Mouse (Mus musculus) liver, adult 2 months (tissue): ENCODE results near the gene Ptgds. TPM values are rescaled to one million over a fixed set of nuclear protein-coding genes. Genes with fewer than 3 reads are reported as not detected.

Source experiments
- DNase-seq: peaks from one replicate; pipeline ENCODE4 v3.0.0-alpha.2; 2011; ENCODE audit warnings: low read depth, low spot score; ENCODE audit errors: extremely low read depth
- H3K27ac ChIP-seq: fragments of 200-500 bp; replicated peaks from 2 replicates; pipeline ENCODE4 v1.5.1; 2012; ENCODE audit warnings: low read depth, mild to moderate bottlenecking, control low read depth, inconsistent platforms, low read length; ENCODE audit not compliant: insufficient read depth
- H3K27me3 ChIP-seq: fragments of 200-500 bp; 2 replicates; pipeline ENCODE4 v1.6.1; 2012; ENCODE audit warnings: mild to moderate bottlenecking, moderate library complexity, low read length, inconsistent platforms; ENCODE audit not compliant: control insufficient read depth, insufficient read depth
- H3K36me3 ChIP-seq: fragments of 200-500 bp; 2 replicates; pipeline ENCODE4 v1.6.1; 2012; ENCODE audit warnings: low read length, inconsistent platforms; ENCODE audit not compliant: control insufficient read depth, insufficient read depth
- H3K4me1 ChIP-seq: fragments of 200-500 bp; 2 replicates; pipeline ENCODE4 v1.6.1; 2011; ENCODE audit warnings: low read length; ENCODE audit not compliant: control insufficient read depth, insufficient read depth
- H3K4me3 ChIP-seq: fragments of 200-500 bp; 2 replicates; pipeline ENCODE4 v1.5.1; 2011; ENCODE audit warnings: low read depth, mild to moderate bottlenecking, control low read depth, low read length, moderate library complexity; ENCODE audit not compliant: insufficient read depth
- H3K79me2 ChIP-seq: fragments of 200-500 bp; 2 replicates; pipeline ENCODE4 v1.6.1; 2012; ENCODE audit warnings: inconsistent platforms, mild to moderate bottlenecking, low read length, moderate library complexity; ENCODE audit not compliant: control insufficient read depth, insufficient read depth
- H3K9ac ChIP-seq: fragments of 200-500 bp; 2 replicates; pipeline ENCODE4 v1.6.1; 2012; ENCODE audit warnings: low read depth, mild to moderate bottlenecking, control low read depth, inconsistent platforms, low read length
- CTCF ChIP-seq: fragments of 200-500 bp; IDR thresholded peaks from 2 replicates; pipeline ENCODE4 v1.5.1; 2011; ENCODE audit warnings: low read depth, low read length, control low read depth
- POLR2A ChIP-seq: fragments of 200-500 bp; IDR thresholded peaks from 2 replicates; pipeline ENCODE4 v1.6.1; 2011; ENCODE audit warnings: low read length, control low read depth; ENCODE audit not compliant: insufficient read depth; ENCODE audit errors: extremely low read depth
- WGBS: fragments of 180-500 bp; shearing (Covaris S2); methylation state at CpG from one replicate; pipeline ENCODE4 v1.1.7; 2018; 5-methylcytosine and 5-hydroxymethylcytosine counted together
- polyA plus RNA-seq: library from polyadenylated mRNA; depleted of rRNA; stranded (reverse); fragments of >200 nt; gene quantifications from 2 replicates; pipeline ENCODE4 v1.2.3, GENCODE M21; 2012; rRNA removed
- total RNA-seq: library from RNA; depleted of rRNA; stranded (reverse); fragments of >200 nt; gene quantifications from 2 replicates; pipeline ENCODE4 v1.2.3, GENCODE M21; 2014; rRNA removed

Ptgds gene
- total and polyA plus RNA-seq, 2 experiments = 8.9 to 40.2 TPM

DNA sequence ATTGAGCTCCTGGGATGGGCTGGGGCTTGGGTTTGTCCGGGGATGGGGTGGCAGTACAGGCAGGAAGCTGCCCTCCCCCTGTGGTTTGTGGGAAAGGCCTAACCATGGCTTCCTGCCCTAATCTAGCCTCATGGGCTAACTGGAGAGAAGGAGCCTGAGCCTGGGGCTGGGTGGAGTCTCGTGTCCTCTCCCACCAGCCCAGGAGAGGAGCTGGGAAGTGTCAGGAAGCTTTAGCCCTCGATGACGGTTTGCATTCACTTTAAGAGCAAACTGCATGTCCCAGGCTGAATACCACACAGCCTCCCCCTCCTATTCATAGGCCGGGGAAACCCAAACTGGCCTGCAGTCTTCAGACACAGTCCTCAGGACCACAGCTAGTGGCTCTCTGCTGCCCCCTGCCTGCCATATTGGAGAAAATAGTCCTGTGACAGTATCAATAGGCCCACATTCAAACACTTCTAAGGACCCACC, 43.1 kb downstream of the Ptgds start:
- H3K27me3 ChIP-seq = no peaks in the 10 kb centered on the region
- H3K36me3 ChIP-seq = no peaks in the 10 kb centered on the region
- WGBS = 33% methylated on average over 5 of the region's 5 CpGs
- peaks cover 3% of the 10 kb centered on the region; the same call in 1 of the 2 replicates for H3K4me1 ChIP-seq
- peak; percentile 89 for TF ChIP-seq CTCF
- no peak for TF ChIP-seq POLR2A
- no peak overlapping the region for H3K27ac ChIP-seq
- no peak overlapping the region for H3K4me3 ChIP-seq
- peaks cover 6% of the 10 kb centered on the region; the same call in 1 of the 2 replicates for H3K79me2 ChIP-seq
- no peak overlapping the region for H3K9ac ChIP-seq
- DNase-seq = peak; percentile 44

DNA sequence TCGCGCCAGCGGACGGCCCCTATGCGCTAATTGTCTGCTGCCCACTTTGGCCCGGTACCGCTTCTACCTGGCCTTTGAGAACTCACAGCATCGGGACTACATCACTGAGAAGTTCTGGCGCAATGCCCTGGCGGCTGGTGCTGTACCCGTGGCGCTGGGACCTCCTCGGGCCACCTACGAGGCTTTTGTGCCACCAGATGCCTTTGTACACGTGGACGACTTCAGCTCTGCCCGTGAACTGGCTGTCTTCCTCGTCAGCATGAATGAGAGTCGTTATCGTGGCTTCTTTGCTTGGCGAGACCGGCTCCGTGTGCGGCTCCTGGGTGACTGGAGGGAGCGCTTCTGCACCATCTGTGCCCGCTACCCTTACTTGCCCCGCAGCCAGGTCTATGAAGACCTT, 44.4 kb downstream of the Ptgds start:
- no peak for TF ChIP-seq POLR2A
- TF ChIP-seq CTCF = no peak
- peaks cover 3% of the 10 kb centered on the region; the same call in 1 of the 2 replicates for H3K79me2 ChIP-seq
- no peaks in the 10 kb centered on the region for H3K36me3 ChIP-seq
- no peak overlapping the region for H3K9ac ChIP-seq
- no peak for DNase-seq
- H3K27ac ChIP-seq = no peak overlapping the region
- H3K4me3 ChIP-seq = no peak overlapping the region
- WGBS = 66% methylated on average over 27 of the region's 27 CpGs
- H3K27me3 ChIP-seq = no peaks in the 10 kb centered on the region
- peaks cover 3% of the 10 kb centered on the region; the same call in 1 of the 2 replicates for H3K4me1 ChIP-seq

DNA sequence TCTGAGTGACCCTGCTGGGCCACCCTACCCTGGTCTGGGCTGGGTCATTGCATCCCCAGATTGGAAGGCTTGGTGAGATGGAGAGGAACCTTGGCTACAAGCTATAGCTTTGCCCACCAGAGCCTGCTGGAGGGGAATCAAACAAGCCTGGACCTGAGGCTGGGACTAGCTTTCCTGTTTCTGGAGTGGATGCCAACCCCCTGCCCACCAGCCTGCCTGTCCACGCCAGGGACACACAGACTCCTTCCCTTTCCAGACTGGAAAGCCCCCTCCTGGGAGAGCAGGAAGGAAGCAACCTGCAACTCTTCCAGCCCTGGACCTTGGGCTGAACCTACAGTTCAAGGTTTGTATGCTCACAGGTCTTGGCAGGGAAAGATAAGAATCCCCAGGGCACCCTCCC, 46.2 kb downstream of the Ptgds start:
- Histone ChIP-seq H3K4me3 (no peak overlapping the region), H3K9ac (no peak overlapping the region), H3K36me3 (no peaks in the 10 kb centered on the region), H3K4me1 (no peaks in the 10 kb centered on the region), H3K27me3 (no peaks in the 10 kb centered on the region), H3K79me2 (no peaks in the 10 kb centered on the region), H3K27ac (no peak overlapping the region)
- DNase-seq = no peak
- 78% methylated on average over 1 of the region's 1 CpGs for WGBS
- TF ChIP-seq POLR2A (no peak), CTCF (no peak)

DNA sequence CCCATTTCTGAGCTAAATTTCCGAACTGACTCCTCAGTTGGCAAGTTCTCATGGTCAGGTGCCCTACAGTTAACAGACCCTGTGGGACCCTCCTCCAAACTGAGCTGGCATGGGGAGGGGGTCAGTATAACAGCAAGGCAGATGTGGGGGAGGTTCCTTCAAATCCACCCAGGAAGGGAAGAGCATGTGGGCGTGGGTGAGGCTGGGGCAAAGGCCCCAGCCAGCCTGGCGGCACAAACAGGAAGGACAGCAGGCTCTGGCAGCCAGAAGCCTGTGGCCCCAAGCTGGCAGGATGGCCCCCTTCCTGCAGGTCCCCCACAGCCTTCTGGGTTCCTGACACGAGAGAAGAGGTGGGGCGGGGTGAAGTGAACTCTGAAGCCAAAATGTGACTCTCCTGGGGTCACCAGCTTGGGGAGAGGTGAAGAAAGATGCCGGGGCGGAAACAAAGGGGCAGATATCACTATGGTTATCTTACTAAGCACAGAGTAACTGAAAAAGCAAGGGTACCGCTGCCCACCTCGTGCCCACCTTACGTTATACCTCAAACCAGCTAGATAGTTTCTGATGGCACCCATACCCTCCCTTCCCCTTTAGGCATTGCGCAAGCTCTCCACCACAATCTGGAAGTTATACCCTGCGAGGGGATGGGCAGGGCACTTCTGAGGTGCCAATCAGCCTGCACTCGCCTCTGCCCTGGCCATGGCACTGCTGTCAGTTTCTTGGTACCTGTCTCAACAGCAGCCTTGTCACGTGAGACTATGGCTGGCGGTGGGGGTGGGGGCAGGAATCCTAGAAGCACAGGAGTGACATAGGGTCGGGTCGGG, 47.0 kb downstream of the Ptgds start, which contains the start of gene Fut7:
Gene Fut7 (plus strand): TSS at position 681 of the 824 bp plus-strand sequence.
- DNase-seq = no peak
- Histone ChIP-seq H3K27ac (no peak within 1 kb of the TSS), H3K79me2 (no peaks in the 10 kb centered on the region), H3K9ac (no peak within 1 kb of the TSS), H3K36me3 (no peaks in the 10 kb centered on the region), H3K4me3 (no peak within 1 kb of the TSS), H3K4me1 (no peaks in the 10 kb centered on the region), H3K27me3 (no peaks in the 10 kb centered on the region)
- no peak for TF ChIP-seq CTCF
- no peak for TF ChIP-seq POLR2A
- WGBS = 54% methylated on average over 17 of the region's 17 CpGs

DNA sequence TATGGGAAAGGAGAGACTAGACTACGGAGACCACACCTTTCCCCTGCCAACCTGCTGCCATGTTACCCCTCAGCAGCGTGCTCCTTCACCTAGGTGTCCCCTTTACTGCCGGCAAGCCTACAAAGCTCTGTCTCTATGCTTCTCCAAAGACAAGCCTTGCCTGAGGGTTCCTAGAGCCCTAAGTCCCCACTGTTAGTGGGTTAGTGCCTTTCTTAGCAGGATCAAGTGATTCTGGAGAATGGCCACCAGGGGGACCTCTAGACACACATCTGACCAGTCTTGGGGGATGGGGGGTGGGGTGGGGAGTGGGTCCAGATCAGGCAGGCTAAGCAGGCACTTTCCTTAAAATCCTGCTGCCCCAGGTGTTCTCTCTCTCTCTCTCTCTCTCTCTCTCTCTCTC, 48.0 kb downstream of the Ptgds start:
- Histone ChIP-seq H3K27ac (no peak overlapping the region), H3K36me3 (no peaks in the 10 kb centered on the region), H3K27me3 (no peaks in the 10 kb centered on the region), H3K4me3 (no peak overlapping the region), H3K9ac (no peak overlapping the region), H3K4me1 (no peaks in the 10 kb centered on the region), H3K79me2 (no peaks in the 10 kb centered on the region)
- TF ChIP-seq CTCF (peak; percentile 71), POLR2A (no peak)
- WGBS = 27% methylated on average over 3 of the region's 3 CpGs
- DNase-seq = peak; percentile 49

DNA sequence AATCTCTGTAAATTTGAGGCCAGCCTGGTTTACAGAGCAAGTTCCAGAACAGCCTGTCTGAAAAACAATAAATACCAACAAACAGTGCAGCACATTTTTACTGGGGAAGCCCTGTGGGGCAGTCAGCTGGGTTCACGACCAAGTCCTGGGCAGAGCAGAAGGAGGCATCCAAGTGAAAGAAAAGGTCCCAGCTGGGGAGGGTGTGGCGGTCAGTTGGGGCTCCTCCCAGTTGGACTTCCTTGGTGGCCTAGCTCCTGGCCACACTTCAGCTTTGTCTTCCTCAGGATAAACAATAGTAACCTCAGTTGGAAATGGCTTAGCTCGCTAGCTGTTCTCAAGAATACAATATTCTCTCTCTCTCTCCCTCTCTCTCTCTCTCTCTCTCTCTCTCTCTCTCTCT, 52.4 kb downstream of the Ptgds start:
- Histone ChIP-seq H3K4me1 (no peaks in the 10 kb centered on the region), H3K36me3 (no peaks in the 10 kb centered on the region), H3K27ac (no peak overlapping the region), H3K79me2 (no peaks in the 10 kb centered on the region), H3K9ac (no peak overlapping the region), H3K4me3 (no peak overlapping the region), H3K27me3 (no peaks in the 10 kb centered on the region)
- 56% methylated on average over 3 of the region's 3 CpGs for WGBS
- TF ChIP-seq POLR2A (no peak), CTCF (no peak)
- DNase-seq = no peak

Other genes with a start within 250 kb of the Ptgds start
Only the 30 nearest of the 41 such genes appear.
- 12.7 and 17.6 TPM in 2 replicates for gene Ssna1, start 197.6 kb downstream of the Ptgds start, total RNA-seq
- gene Ssna1, start 197.6 kb downstream of the Ptgds start, polyA plus RNA-seq = 23.0 and 25.5 TPM in 2 replicates
- gene Anapc2, start 197.6 kb downstream of the Ptgds start, total RNA-seq = 24.0 and 24.6 TPM in 2 replicates
- gene Anapc2, start 197.6 kb downstream of the Ptgds start, polyA plus RNA-seq = 45.8 and 52.1 TPM in 2 replicates
- gene Tmem210, start 181.9 kb downstream of the Ptgds start, total RNA-seq = not detected in 2 replicates
- not detected in 2 replicates for gene Tmem210, start 181.9 kb downstream of the Ptgds start, polyA plus RNA-seq
- gene Lrrc26, start 180.1 kb downstream of the Ptgds start, total RNA-seq = not detected in 2 replicates
- gene Lrrc26, start 180.1 kb downstream of the Ptgds start, polyA plus RNA-seq = 0.07 and 0.10 TPM in 2 replicates
- gene Grin1, start 150.9 kb downstream of the Ptgds start, total RNA-seq = 0.07 TPM in 1 of 2 replicates, not detected in the other
- not detected in 2 replicates for gene Grin1, start 150.9 kb downstream of the Ptgds start, polyA plus RNA-seq
- 17.3 and 19.5 TPM in 2 replicates for gene Man1b1, start 137.7 kb downstream of the Ptgds start, total RNA-seq
- gene Man1b1, start 137.7 kb downstream of the Ptgds start, polyA plus RNA-seq = 8.1 TPM in 2 replicates
- gene Dpp7, start 113.7 kb downstream of the Ptgds start, total RNA-seq = 26.9 and 30.1 TPM in 2 replicates
- gene Dpp7, start 113.7 kb downstream of the Ptgds start, polyA plus RNA-seq = 28.6 and 45.1 TPM in 2 replicates
- 3.3 and 5.4 TPM in 2 replicates for gene Uap1l1, start 104.4 kb downstream of the Ptgds start, total RNA-seq
- gene Uap1l1, start 104.4 kb downstream of the Ptgds start, polyA plus RNA-seq = 3.0 and 8.1 TPM in 2 replicates
- gene Sapcd2, start 97.7 kb downstream of the Ptgds start, total RNA-seq = 0.47 TPM in 1 of 2 replicates, not detected in the other
- gene Sapcd2, start 97.7 kb downstream of the Ptgds start, polyA plus RNA-seq = not detected in 2 replicates
- gene Entpd2, start 74.2 kb downstream of the Ptgds start, total RNA-seq = 0.87 and 0.92 TPM in 2 replicates
- 5.6 and 9.7 TPM in 2 replicates for gene Entpd2, start 74.2 kb downstream of the Ptgds start, polyA plus RNA-seq
- gene Npdc1, start 70.7 kb downstream of the Ptgds start, total RNA-seq = 1.7 and 3.6 TPM in 2 replicates
- gene Npdc1, start 70.7 kb downstream of the Ptgds start, polyA plus RNA-seq = 8.4 and 8.9 TPM in 2 replicates
- 0.13 TPM in 1 of 2 replicates, not detected in the other for gene Fut7, start 46.8 kb downstream of the Ptgds start, total RNA-seq
- 0.07 and 0.21 TPM in 2 replicates for gene Fut7, start 46.8 kb downstream of the Ptgds start, polyA plus RNA-seq
- 11.1 and 13.4 TPM in 2 replicates for gene Abca2, start 41.3 kb downstream of the Ptgds start, total RNA-seq
- 40.9 and 48.7 TPM in 2 replicates for gene Abca2, start 41.3 kb downstream of the Ptgds start, polyA plus RNA-seq
- 0.18 and 0.54 TPM in 2 replicates for gene Clic3, start 13.2 kb downstream of the Ptgds start, total RNA-seq
- gene Clic3, start 13.2 kb downstream of the Ptgds start, polyA plus RNA-seq = 6.2 and 9.2 TPM in 2 replicates
- gene Paxx, start 9.0 kb downstream of the Ptgds start, total RNA-seq = 30.6 and 36.8 TPM in 2 replicates
- 173 and 181 TPM in 2 replicates for gene Paxx, start 9.0 kb downstream of the Ptgds start, polyA plus RNA-seq
- 0.40 TPM in 1 of 2 replicates, not detected in the other for gene Lcn12, start 23.9 kb upstream of the Ptgds start, total RNA-seq
- 0.25 and 0.27 TPM in 2 replicates for gene Lcn12, start 23.9 kb upstream of the Ptgds start, polyA plus RNA-seq
- 18.6 and 24.0 TPM in 2 replicates for gene Fbxw5, start 30.7 kb upstream of the Ptgds start, total RNA-seq
- gene Fbxw5, start 30.7 kb upstream of the Ptgds start, polyA plus RNA-seq = 18.8 and 19.4 TPM in 2 replicates
- 589 and 721 TPM in 2 replicates for gene C8g, start 31.7 kb upstream of the Ptgds start, total RNA-seq
- gene C8g, start 31.7 kb upstream of the Ptgds start, polyA plus RNA-seq = 881 and 939 TPM in 2 replicates
- 4.0 and 5.2 TPM in 2 replicates for gene Traf2, start 76.9 kb upstream of the Ptgds start, total RNA-seq
- 7.0 and 9.9 TPM in 2 replicates for gene Traf2, start 76.9 kb upstream of the Ptgds start, polyA plus RNA-seq
- 206 and 247 TPM in 2 replicates for gene Edf1, start 87.8 kb upstream of the Ptgds start, total RNA-seq
- gene Edf1, start 87.8 kb upstream of the Ptgds start, polyA plus RNA-seq = 153 and 186 TPM in 2 replicates
- gene Mamdc4, start 104.8 kb upstream of the Ptgds start, total RNA-seq = 7.5 and 7.8 TPM in 2 replicates
- gene Mamdc4, start 104.8 kb upstream of the Ptgds start, polyA plus RNA-seq = 1.5 and 2.0 TPM in 2 replicates
- 6.7 and 8.2 TPM in 2 replicates for gene Phpt1, start 105.2 kb upstream of the Ptgds start, total RNA-seq
- 38.3 and 39.4 TPM in 2 replicates for gene Phpt1, start 105.2 kb upstream of the Ptgds start, polyA plus RNA-seq
- not detected in 2 replicates for gene Ajm1, start 111.7 kb upstream of the Ptgds start, total RNA-seq
- 0.06 and 0.07 TPM in 2 replicates for gene Ajm1, start 111.7 kb upstream of the Ptgds start, polyA plus RNA-seq
- 11.7 and 15.4 TPM in 2 replicates for gene Rabl6, start 138.5 kb upstream of the Ptgds start, total RNA-seq
- 20.6 and 29.6 TPM in 2 replicates for gene Rabl6, start 138.5 kb upstream of the Ptgds start, polyA plus RNA-seq
- under 0.01 and 0.07 TPM in 2 replicates for gene Ccdc183, start 147.6 kb upstream of the Ptgds start, total RNA-seq
- gene Ccdc183, start 147.6 kb upstream of the Ptgds start, polyA plus RNA-seq = 0.06 TPM in 1 of 2 replicates, not detected in the other
- 40.0 and 40.9 TPM in 2 replicates for gene Tmem141, start 152.0 kb upstream of the Ptgds start, total RNA-seq
- 28.5 and 30.9 TPM in 2 replicates for gene Tmem141, start 152.0 kb upstream of the Ptgds start, polyA plus RNA-seq
- 35.4 and 63.2 TPM in 2 replicates for gene Fcna, start 158.0 kb upstream of the Ptgds start, total RNA-seq
- 27.1 and 36.5 TPM in 2 replicates for gene Fcna, start 158.0 kb upstream of the Ptgds start, polyA plus RNA-seq
- gene Lcn8, start 183.1 kb upstream of the Ptgds start, total RNA-seq = not detected in 2 replicates
- gene Lcn8, start 183.1 kb upstream of the Ptgds start, polyA plus RNA-seq = not detected in 2 replicates
- gene Lcn5, start 187.9 kb upstream of the Ptgds start, total RNA-seq = not detected in 2 replicates
- gene Lcn5, start 187.9 kb upstream of the Ptgds start, polyA plus RNA-seq = not detected in 2 replicates
- not detected in 2 replicates for gene Lcn6, start 206.7 kb upstream of the Ptgds start, total RNA-seq
- not detected in 2 replicates for gene Lcn6, start 206.7 kb upstream of the Ptgds start, polyA plus RNA-seq